Mouse (Mus musculus) hindbrain, embryonic 10.5 days (tissue): ENCODE measurements around the gene Tnks1bp1. TPM values are rescaled to one million over a fixed set of nuclear protein-coding genes. Genes with fewer than 3 reads are reported as not detected.

Experiments
- DNase-seq: peaks from one replicate; pipeline ENCODE4 v3.0.0-alpha.2; 2017; ENCODE audit warnings: low spot score
- H3K27ac ChIP-seq: fragments of 300-500 bp; sonication (generic); 2 replicates; pipeline ENCODE4 v1.5.1; 2016; ENCODE audit warnings: mild to moderate bottlenecking, moderate library complexity
- H3K27me3 ChIP-seq: fragments of 300-500 bp; sonication (generic); 2 replicates; pipeline ENCODE4 v1.6.1; 2016; ENCODE audit warnings: mild to moderate bottlenecking; ENCODE audit not compliant: poor library complexity, insufficient read depth, severe bottlenecking
- H3K36me3 ChIP-seq: fragments of 300-500 bp; sonication (generic); 2 replicates; pipeline ENCODE4 v1.6.1; 2016; ENCODE audit warnings: mild to moderate bottlenecking, moderate library complexity
- H3K4me1 ChIP-seq: fragments of 300-500 bp; sonication (generic); replicated peaks from 2 replicates; pipeline ENCODE4 v1.6.1; 2016; ENCODE audit warnings: mild to moderate bottlenecking
- H3K4me3 ChIP-seq: fragments of 300-500 bp; sonication (generic); 2 replicates; pipeline ENCODE4 v1.5.1; 2016; ENCODE audit warnings: mild to moderate bottlenecking, moderate library complexity
- H3K9me3 ChIP-seq: fragments of 300-500 bp; sonication (generic); 2 replicates; pipeline ENCODE4 v1.6.1; 2016; ENCODE audit warnings: mild to moderate bottlenecking, moderate library complexity
- WGBS: fragments of 180-500 bp; shearing (Covaris S2); methylation state at CpG from one replicate; pipeline ENCODE4 v1.1.7; 2016; 5-methylcytosine and 5-hydroxymethylcytosine counted together
- polyA plus RNA-seq: library from polyadenylated mRNA; unstranded; fragments of >200 nt; fragmentation: Nextera tagmentation; extraction: Ambion mirVana; gene quantifications from 2 replicates; pipeline ENCODE4 v1.2.1, GENCODE M21; 2016

The Tnks1bp1 gene
- polyA plus RNA-seq, 1 experiment from 2014 or later, result 29.3 TPM

- Histone ChIP-seq H3K27me3 (no peaks in the 10 kb centered on the region), H3K9me3 (no peaks in the 10 kb centered on the region), H3K4me1 (peaks cover 6% of the 10 kb centered on the region; the same call in 1 of the 2 replicates), H3K36me3 (peaks cover 74% of the 10 kb centered on the region), H3K27ac (no peak overlapping the region), H3K4me3 (no peak overlapping the region)
- DNase-seq, result no peak
- WGBS, result 90% methylated on average over 2 of the region's 2 CpGs
Measured at GRCm38 (mm10) chr2:85068626-85069025, 20.8 kb downstream of the Tnks1bp1 start.

- Histone ChIP-seq H3K27me3 (no peaks in the 10 kb centered on the region), H3K9me3 (no peaks in the 10 kb centered on the region), H3K36me3 (peaks cover 74% of the 10 kb centered on the region), H3K27ac (no peak overlapping the region), H3K4me1 (peaks cover 6% of the 10 kb centered on the region; the same call in 1 of the 2 replicates), H3K4me3 (no peak overlapping the region)
- DNase-seq, result no peak
- 76% methylated on average over 15 of the region's 15 CpGs for WGBS
Measured at GRCm38 (mm10) chr2:85070086-85070485, 22.3 kb downstream of the Tnks1bp1 start.

- H3K36me3 ChIP-seq, result peaks cover 60% of the 10 kb centered on the region
- H3K9me3 ChIP-seq, result no peaks in the 10 kb centered on the region
- H3K27me3 ChIP-seq, result no peaks in the 10 kb centered on the region
- 91% methylated on average over 5 of the region's 5 CpGs for WGBS
- DNase-seq, result no peak
- peaks cover 6% of the 10 kb centered on the region; the same call in 1 of the 2 replicates for H3K4me1 ChIP-seq
- H3K4me3 ChIP-seq, result no peak overlapping the region
- H3K27ac ChIP-seq, result no peak overlapping the region
Measured at GRCm38 (mm10) chr2:85071921-85072320, 24.1 kb downstream of the Tnks1bp1 start.

- no peak overlapping the region for H3K4me3 ChIP-seq
- WGBS, result 89% methylated on average over 5 of the region's 5 CpGs
- H3K9me3 ChIP-seq, result no peaks in the 10 kb centered on the region
- no peak for DNase-seq
- no peak overlapping the region for H3K27ac ChIP-seq
- peaks cover 58% of the 10 kb centered on the region for H3K36me3 ChIP-seq
- peaks cover 6% of the 10 kb centered on the region; the same call in 1 of the 2 replicates for H3K4me1 ChIP-seq
- H3K27me3 ChIP-seq, result no peaks in the 10 kb centered on the region
Measured at GRCm38 (mm10) chr2:85073751-85074150, 25.9 kb downstream of the Tnks1bp1 start.

- Histone ChIP-seq H3K27ac (no peak overlapping the region), H3K4me1 (no peaks in the 10 kb centered on the region), H3K27me3 (no peaks in the 10 kb centered on the region), H3K36me3 (no peaks in the 10 kb centered on the region), H3K4me3 (no peak overlapping the region), H3K9me3 (no peaks in the 10 kb centered on the region)
- no peak for DNase-seq
- WGBS, result 65% methylated on average over 11 of the region's 11 CpGs
Measured at GRCm38 (mm10) chr2:85088716-85089646, 41.2 kb downstream of the Tnks1bp1 start.

- Histone ChIP-seq H3K36me3 (no peaks in the 10 kb centered on the region), H3K4me3 (no peak overlapping the region), H3K4me1 (peaks cover 10% of the 10 kb centered on the region), H3K9me3 (no peaks in the 10 kb centered on the region), H3K27me3 (no peaks in the 10 kb centered on the region), H3K27ac (no peak overlapping the region)
- DNase-seq, result no peak
- 94% methylated on average over 4 of the region's 4 CpGs for WGBS
Measured at GRCm38 (mm10) chr2:85091325-85091724, 43.5 kb downstream of the Tnks1bp1 start.

- 93% methylated on average over 1 of the region's 1 CpGs for WGBS
- no peak for DNase-seq
- no peaks in the 10 kb centered on the region for H3K27me3 ChIP-seq
- H3K27ac ChIP-seq, result no peak overlapping the region
- H3K36me3 ChIP-seq, result no peaks in the 10 kb centered on the region
- H3K4me3 ChIP-seq, result no peak overlapping the region
- no peaks in the 10 kb centered on the region for H3K9me3 ChIP-seq
- H3K4me1 ChIP-seq, result peaks cover 11% of the 10 kb centered on the region
Measured at GRCm38 (mm10) chr2:85093376-85093775, 45.6 kb downstream of the Tnks1bp1 start.

- peak overlapping the region; percentile 73 for H3K27ac ChIP-seq
- peaks cover 11% of the 10 kb centered on the region for H3K4me1 ChIP-seq
- peak; percentile 23 for DNase-seq
- no peaks in the 10 kb centered on the region for H3K36me3 ChIP-seq
- no peak overlapping the region for H3K4me3 ChIP-seq
- no peaks in the 10 kb centered on the region for H3K9me3 ChIP-seq
- no peaks in the 10 kb centered on the region for H3K27me3 ChIP-seq
- WGBS, result 47% methylated on average over 5 of the region's 5 CpGs
Measured at GRCm38 (mm10) chr2:85095906-85096305, 48.1 kb downstream of the Tnks1bp1 start.

- Histone ChIP-seq H3K27ac (no peak overlapping the region), H3K4me1 (peaks cover 11% of the 10 kb centered on the region), H3K27me3 (no peaks in the 10 kb centered on the region), H3K36me3 (no peaks in the 10 kb centered on the region), H3K4me3 (no peak overlapping the region), H3K9me3 (no peaks in the 10 kb centered on the region)
- DNase-seq, result no peak
- WGBS, result 86% methylated on average over 2 of the region's 2 CpGs
Measured at GRCm38 (mm10) chr2:85098014-85098413, 50.2 kb downstream of the Tnks1bp1 start.

- WGBS, result 76% methylated on average over 7 of the region's 7 CpGs
- H3K27ac ChIP-seq, result no peak overlapping the region
- no peak overlapping the region for H3K4me3 ChIP-seq
- DNase-seq, result no peak
- H3K9me3 ChIP-seq, result no peaks in the 10 kb centered on the region
- H3K4me1 ChIP-seq, result peaks cover 11% of the 10 kb centered on the region
- no peaks in the 10 kb centered on the region for H3K27me3 ChIP-seq
- no peaks in the 10 kb centered on the region for H3K36me3 ChIP-seq
Measured at GRCm38 (mm10) chr2:85098824-85099511, 51.1 kb downstream of the Tnks1bp1 start.

- WGBS, result 80% methylated on average over 8 of the region's 8 CpGs
- Histone ChIP-seq H3K36me3 (no peaks in the 10 kb centered on the region), H3K27ac (no peak overlapping the region), H3K9me3 (no peaks in the 10 kb centered on the region), H3K4me1 (no peaks in the 10 kb centered on the region), H3K27me3 (no peaks in the 10 kb centered on the region), H3K4me3 (no peak overlapping the region)
- DNase-seq, result no peak
Measured at GRCm38 (mm10) chr2:85103201-85103600, 55.4 kb downstream of the Tnks1bp1 start.

- no peaks in the 10 kb centered on the region for H3K4me1 ChIP-seq
- no peaks in the 10 kb centered on the region for H3K27me3 ChIP-seq
- H3K36me3 ChIP-seq, result no peaks in the 10 kb centered on the region
- H3K4me3 ChIP-seq, result no peak overlapping the region
- H3K9me3 ChIP-seq, result no peaks in the 10 kb centered on the region
- no peak for DNase-seq
- 84% methylated on average over 11 of the region's 11 CpGs for WGBS
- H3K27ac ChIP-seq, result no peak overlapping the region
Measured at GRCm38 (mm10) chr2:85105426-85106013, 57.7 kb downstream of the Tnks1bp1 start.
